Mouse (Mus musculus): ENCODE data around the gene Mtx1.

GRCm38 (mm10) chr3:89175544-89175943 is 51.3 kb downstream of the Mtx1 start:
- TF ChIP-seq CTCF (IDR thresholded peaks at IDR 0.05; ENCODE audit: low read depth) = no peak
- no peak for TF ChIP-seq EP300 (IDR thresholded peaks at IDR 0.05; ENCODE audit: low read depth)
